Mouse (Mus musculus) embryonic facial prominence, embryonic 10.5 days (tissue): ENCODE measurements around the gene Angptl8. TPM values are rescaled to one million over a fixed set of nuclear protein-coding genes. Genes with fewer than 3 reads are reported as not detected.
A peak's percentile ranks its signal among the peaks of the same experiment; 100 is the strongest.

Experiments used
- microRNA-seq: library from miRNA; unstranded; fragments of <30 nt; microRNA quantifications from one replicate; pipeline ENCODE4, GENCODE M21; 2017
- polyA plus RNA-seq: library from polyadenylated mRNA; unstranded; fragments of >200 nt; fragmentation: Nextera tagmentation; extraction: Ambion mirVana; gene quantifications from 2 replicates; pipeline ENCODE4 v1.2.1, GENCODE M21; 2016

Angptl8 gene
- polyA plus RNA-seq, 1 experiment from 2014 or later: 0.52 TPM

Small RNA genes within 50 kb of the gene (microRNA-seq; reads per million reads assigned to microRNA genes)
- gene Mir7083: 3.7 reads per million, percentile 6 among the genes with 10 or more reads in this experiment

Other genes with a start within 250 kb of the Angptl8 start
- 32.0 and 32.7 TPM in 2 replicates for gene Timm29, start 242.8 kb upstream of the Angptl8 start, polyA plus RNA-seq
- 19.0 and 21.2 TPM in 2 replicates for gene Yipf2, start 242.7 kb upstream of the Angptl8 start, polyA plus RNA-seq
- gene Smarca4, start 219.3 kb upstream of the Angptl8 start, polyA plus RNA-seq: 157 and 165 TPM in 2 replicates
- gene Ldlr, start 112.0 kb upstream of the Angptl8 start, polyA plus RNA-seq: 51.6 and 55.9 TPM in 2 replicates
- 187 TPM in 2 replicates for gene Spc24, start 75.2 kb upstream of the Angptl8 start, polyA plus RNA-seq
- 15.3 and 17.8 TPM in 2 replicates for gene Kank2, start 36.8 kb upstream of the Angptl8 start, polyA plus RNA-seq
- gene Dock6, start 17.1 kb downstream of the Angptl8 start, polyA plus RNA-seq: 27.2 and 28.0 TPM in 2 replicates
- gene Rab3d, start 82.7 kb downstream of the Angptl8 start, polyA plus RNA-seq: 5.4 and 6.9 TPM in 2 replicates
- gene Ccdc159, start 92.0 kb downstream of the Angptl8 start, polyA plus RNA-seq: 3.3 and 3.5 TPM in 2 replicates
- gene Tmem205, start 92.0 kb downstream of the Angptl8 start, polyA plus RNA-seq: 31.1 and 33.1 TPM in 2 replicates
- gene Plppr2, start 101.5 kb downstream of the Angptl8 start, polyA plus RNA-seq: 9.5 and 9.6 TPM in 2 replicates
- gene Swsap1, start 120.2 kb downstream of the Angptl8 start, polyA plus RNA-seq: 7.1 and 8.0 TPM in 2 replicates
- 7.9 and 8.6 TPM in 2 replicates for gene Epor, start 128.0 kb downstream of the Angptl8 start, polyA plus RNA-seq
- 4.0 and 5.6 TPM in 2 replicates for gene Rgl3, start 153.9 kb downstream of the Angptl8 start, polyA plus RNA-seq
- gene Ccdc151, start 167.1 kb downstream of the Angptl8 start, polyA plus RNA-seq: 3.8 and 4.0 TPM in 2 replicates
- gene Prkcsh, start 167.3 kb downstream of the Angptl8 start, polyA plus RNA-seq: 107 and 115 TPM in 2 replicates
- gene Elavl3, start 216.5 kb downstream of the Angptl8 start, polyA plus RNA-seq: 8.2 and 10.1 TPM in 2 replicates
- gene Gm49318, start 235.7 kb downstream of the Angptl8 start, polyA plus RNA-seq: not detected in 2 replicates
- gene Zfp653, start 235.9 kb downstream of the Angptl8 start, polyA plus RNA-seq: 9.1 and 10.2 TPM in 2 replicates
- 38.6 and 41.7 TPM in 2 replicates for gene Ecsit, start 249.9 kb downstream of the Angptl8 start, polyA plus RNA-seq